Mouse (Mus musculus) layer of hippocampus, postnatal 14 days (tissue): Measurements from ENCODE around the gene Phldb1. TPM values are rescaled to one million over a fixed set of nuclear protein-coding genes. Genes with fewer than 3 reads are reported as not detected.
"Not testable (repeated sequence)": the region's sequence is repeated elsewhere in the genome, so short reads cannot be mapped to it uniquely, and the experiment has no call there.

ENCODE experiments used
- DNase-seq, 2 experiments: peaks; one replicate each; pipeline ENCODE4 v3.0.0; 2021 to 2022; ENCODE audit warnings: low spot score in 2 of 2, mixed read lengths in 1 of 2
- long read RNA-seq, 2 experiments: library from polyadenylated mRNA; stranded (forward); transcript quantifications; one replicate each; pipeline ENCODE4 v2.0.0; 2021
- total RNA-seq, 2 experiments: library from RNA; stranded (reverse); gene quantifications; 2 replicates each; pipeline ENCODE4 v1.2.3; 2021

Phldb1 gene
- 10 to 100 TPM; 98.3 to 98.6 TPM for total RNA-seq
- long read RNA-seq, experiment 1, full-length matches to known transcripts, result 4 of 28 reads
- long read RNA-seq, experiment 1, partial matches to known transcripts, result 7 of 28 reads
- long read RNA-seq, experiment 1, other reads (novel, unspliced or antisense), result 17 of 28 reads
- long read RNA-seq, experiment 2, full-length matches to known transcripts, result 1 of 26 reads
- long read RNA-seq, experiment 2, partial matches to known transcripts, result 8 of 26 reads
- long read RNA-seq, experiment 2, other reads (novel, unspliced or antisense), result 17 of 26 reads

GRCm38 (mm10) chr9:44734524-44735494 is at the start of gene Phldb1:
Gene Phldb1 (minus strand): TSS chr9:44735198.
- peak in 1 of 2 experiments; percentile 64 for DNase-seq

- DNase-seq, result peak; percentile 89 to 94
These were observed 38.0 kb upstream of the Phldb1 start for GRCm38 (mm10) chr9:44772750-44773651.

GRCm38 (mm10) chr9:44772392-44772749 is 37.4 kb upstream of the Phldb1 start:
- no peak for DNase-seq

GRCm38 (mm10) chr9:44771376-44771775 is 36.4 kb upstream of the Phldb1 start:
- no peak for DNase-seq

- not testable (repeated sequence) for DNase-seq
These were observed 33.0 kb upstream of the Phldb1 start for GRCm38 (mm10) chr9:44768029-44768394.

GRCm38 (mm10) chr9:44767101-44768028 is 32.4 kb upstream of the Phldb1 start, which contains the start of the genes Arcn1 and Ift46:
Gene Arcn1 (minus strand): TSS chr9:44767845.
Gene Ift46 (plus strand): TSS chr9:44767908.
- DNase-seq, result peak; percentile 81 to 89

- DNase-seq, result no peak
These were observed 25.9 kb upstream of the Phldb1 start for GRCm38 (mm10) chr9:44760873-44761272.

GRCm38 (mm10) chr9:44748473-44748872 is 13.5 kb upstream of the Phldb1 start:
- DNase-seq, result no peak

- DNase-seq, result no peak
These were observed 12.3 kb upstream of the Phldb1 start for GRCm38 (mm10) chr9:44747341-44747740.

- no peak for DNase-seq
These were observed 11.7 kb upstream of the Phldb1 start for GRCm38 (mm10) chr9:44746666-44747065.

- DNase-seq, result no peak
These were observed 10.4 kb upstream of the Phldb1 start for GRCm38 (mm10) chr9:44745371-44745770.

- no peak for DNase-seq
These were observed 5.7 kb upstream of the Phldb1 start for GRCm38 (mm10) chr9:44740663-44741192.

- no peak for DNase-seq
These were observed 2.4 kb upstream of the Phldb1 start for GRCm38 (mm10) chr9:44737240-44737949.

GRCm38 (mm10) chr9:44736301-44736700 is 1.3 kb upstream of the Phldb1 start:
- DNase-seq, result no peak

- no peak for DNase-seq
These were observed 888 bp upstream of the Phldb1 start for GRCm38 (mm10) chr9:44735886-44736285.

- DNase-seq, result peak in 1 of 2 experiments; percentile 55
These were observed 1.1 kb downstream of the Phldb1 start for GRCm38 (mm10) chr9:44733671-44734523.

GRCm38 (mm10) chr9:44732921-44733530 is 2.0 kb downstream of the Phldb1 start:
- DNase-seq, result no peak

GRCm38 (mm10) chr9:44732130-44732549 is 2.9 kb downstream of the Phldb1 start:
- no peak for DNase-seq
